Mouse (Mus musculus): ENCODE results near the gene Vmn1r217.
"Not testable (repeated sequence)": the region's sequence is repeated elsewhere in the genome, so short reads cannot be mapped to it uniquely, and the experiment has no call there.

Gene Vmn1r217

DNA sequence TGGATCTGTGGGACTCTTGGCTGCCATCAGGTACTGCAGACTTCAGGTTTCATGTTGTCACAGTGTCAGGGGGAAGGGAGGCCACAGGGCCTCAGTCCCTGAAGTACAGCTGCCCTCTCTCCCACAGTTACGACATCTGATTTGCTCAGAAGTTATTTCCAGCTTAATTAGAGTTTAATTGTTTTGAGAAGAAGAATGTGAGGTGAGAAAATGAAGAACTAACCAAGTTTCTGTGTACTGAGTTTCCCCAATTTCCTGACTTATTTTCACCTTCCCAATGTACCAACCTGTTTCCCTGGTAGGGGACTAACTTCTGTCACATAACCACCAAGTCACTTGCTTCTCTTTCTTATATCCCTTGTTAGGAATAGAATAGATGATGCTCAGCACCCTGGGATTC lies at the start of gene Vmn1r217:
Vmn1r217 (minus strand) TSS at position 101 of the 400 bp plus-strand sequence.
- DNase-seq (ENCODE audit: low read depth, low spot score): not testable (repeated sequence)

DNA sequence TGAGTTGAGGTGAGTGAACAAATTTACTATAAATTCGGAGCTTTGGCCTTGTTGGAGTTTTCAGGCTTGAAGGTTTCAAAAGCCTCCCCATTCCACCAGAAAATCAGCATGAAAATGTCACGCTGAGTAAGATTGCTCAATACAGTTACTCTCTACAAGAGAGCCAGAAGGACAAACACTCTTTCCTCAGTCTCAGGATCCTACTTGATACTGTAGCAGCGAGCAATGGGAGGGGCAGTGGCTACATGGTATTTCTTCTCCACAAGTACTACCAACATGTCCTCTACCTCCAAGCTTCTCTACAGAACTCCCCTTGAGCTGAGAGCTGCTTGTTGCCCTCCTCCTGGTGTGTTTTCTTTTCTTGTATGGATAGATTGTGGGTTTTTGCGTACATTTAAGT lies 48.4 kb upstream of the Vmn1r217 start:
- DNase-seq (ENCODE audit: low read depth, low spot score): not testable (repeated sequence)

DNA sequence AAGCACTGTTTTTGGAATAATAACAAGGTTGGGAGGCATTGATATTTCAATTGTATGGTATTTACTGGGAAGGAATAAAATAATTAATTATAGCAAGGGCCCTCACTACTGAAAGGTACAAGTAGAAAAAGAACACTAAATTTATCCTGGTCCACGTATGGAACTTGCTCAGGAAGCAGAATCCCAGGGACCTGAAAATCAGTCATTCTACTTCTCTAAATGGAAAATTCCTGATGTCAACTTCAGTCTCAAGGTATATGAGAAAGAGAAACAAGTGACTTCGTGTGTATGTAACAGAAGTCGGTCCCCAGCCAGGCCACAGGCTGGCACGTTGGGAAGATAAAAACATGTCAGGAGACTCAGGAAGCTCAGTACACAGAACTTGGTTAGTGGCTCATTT lies 41.0 kb upstream of the Vmn1r217 start, which contains the start of gene Vmn1r219:
Vmn1r219 (plus strand) TSS at position 301 of the 400 bp plus-strand sequence.
- DNase-seq (ENCODE audit: low read depth, low spot score): no peak

DNA sequence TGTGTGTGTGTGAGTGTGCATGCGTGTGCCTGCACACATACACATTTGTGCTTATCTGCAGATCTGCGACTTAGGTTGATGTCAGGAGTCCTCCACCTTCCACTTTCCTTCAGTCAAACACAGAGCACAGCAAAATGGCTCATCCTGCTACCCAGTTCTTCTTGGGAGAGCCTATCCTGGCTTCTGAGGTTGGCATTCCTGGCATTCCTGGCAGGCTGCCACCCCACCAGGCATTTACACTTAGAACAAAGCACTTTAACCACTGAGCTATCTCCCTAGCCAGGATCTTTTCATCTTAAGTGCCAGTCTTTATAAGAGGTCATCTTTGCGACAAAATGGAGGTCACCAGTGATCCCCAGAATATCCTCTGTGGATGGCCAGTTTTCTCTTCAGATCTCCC lies 39.8 kb upstream of the Vmn1r217 start:
- no peak for DNase-seq (ENCODE audit: low read depth, low spot score)

DNA sequence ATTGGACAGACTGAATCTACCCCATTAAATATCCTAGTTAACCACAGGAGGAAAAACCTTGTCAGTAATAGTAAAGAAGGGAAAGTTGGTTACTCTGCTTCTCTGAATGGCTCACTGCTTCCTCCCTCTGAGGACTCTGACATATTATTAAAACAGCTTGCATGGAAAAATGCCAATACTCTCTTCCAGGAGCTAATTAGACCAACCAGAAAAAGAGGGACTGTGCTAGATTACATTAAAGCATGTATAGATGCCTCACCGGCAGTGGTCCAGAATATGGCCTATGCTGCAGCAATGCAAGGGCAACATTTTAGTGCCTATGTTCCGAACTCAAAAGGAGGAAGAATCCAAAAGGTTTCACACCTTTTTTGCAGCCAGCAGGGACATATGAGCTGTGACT lies 20.9 kb upstream of the Vmn1r217 start:
- DNase-seq (ENCODE audit: low read depth, low spot score): no peak

DNA sequence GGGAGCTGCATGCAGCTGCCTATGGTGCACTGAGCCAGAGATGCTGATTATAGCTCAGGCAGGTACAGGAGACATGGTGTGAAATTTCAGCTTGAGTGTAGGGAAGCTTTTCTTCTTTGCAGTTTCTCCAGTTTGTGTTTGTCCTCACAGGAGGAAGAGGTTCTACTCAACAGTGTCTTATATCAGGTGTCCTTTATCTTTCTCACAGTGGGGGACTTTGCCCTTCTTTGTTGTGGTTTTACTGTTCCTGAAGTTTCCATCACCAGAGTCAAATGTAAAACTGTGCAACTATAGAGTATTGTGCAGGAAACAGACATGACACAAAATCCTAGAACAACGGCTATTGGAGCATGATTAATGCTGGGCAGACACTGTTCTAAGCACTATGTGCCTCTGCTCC lies 15.5 kb upstream of the Vmn1r217 start:
- no peak for DNase-seq (ENCODE audit: low read depth, low spot score)

DNA sequence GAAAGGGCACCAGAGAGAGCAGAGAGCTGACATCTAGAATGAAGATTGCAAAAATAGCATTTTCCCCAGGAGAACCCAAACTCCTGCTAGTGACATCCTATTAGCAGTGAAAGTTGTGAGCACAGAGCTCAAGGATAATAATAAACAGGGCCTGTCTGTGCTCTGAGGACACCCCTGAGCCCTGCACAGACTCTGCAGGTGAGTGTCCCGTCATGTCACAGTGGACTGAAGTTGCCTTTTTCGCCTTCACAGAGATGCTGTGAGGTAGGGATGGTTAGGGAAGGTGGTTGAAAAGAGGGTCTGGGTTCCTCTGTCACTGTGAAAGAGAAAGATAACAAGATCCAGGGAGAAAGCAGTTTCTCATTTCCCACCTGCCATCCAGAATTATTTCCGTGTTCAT lies 15.1 kb upstream of the Vmn1r217 start, which contains the start of gene Vmn1r218:
Vmn1r218 (plus strand) TSS at position 57 of the 400 bp plus-strand sequence.
- DNase-seq (ENCODE audit: low read depth, low spot score): no peak

DNA sequence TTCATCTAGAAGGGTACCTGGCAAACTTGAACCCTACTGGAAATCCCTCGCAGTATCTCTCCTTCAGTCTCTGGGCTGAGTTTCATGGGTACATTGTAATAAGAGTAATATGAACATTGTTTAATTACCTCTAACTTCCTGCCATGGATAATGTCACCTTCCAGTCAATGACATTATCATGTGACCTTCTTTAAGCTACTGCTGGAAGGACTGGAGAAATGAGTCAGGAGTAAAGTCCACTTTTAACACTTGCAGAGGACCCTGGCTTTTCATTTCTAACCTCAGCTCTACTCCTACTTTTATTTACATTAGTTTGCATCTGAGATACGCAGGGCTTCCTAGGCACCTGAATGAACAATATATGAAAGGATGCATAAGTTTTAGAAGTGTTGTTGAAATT lies 2.6 kb upstream of the Vmn1r217 start:
- no peak for DNase-seq (ENCODE audit: low read depth, low spot score)

DNA sequence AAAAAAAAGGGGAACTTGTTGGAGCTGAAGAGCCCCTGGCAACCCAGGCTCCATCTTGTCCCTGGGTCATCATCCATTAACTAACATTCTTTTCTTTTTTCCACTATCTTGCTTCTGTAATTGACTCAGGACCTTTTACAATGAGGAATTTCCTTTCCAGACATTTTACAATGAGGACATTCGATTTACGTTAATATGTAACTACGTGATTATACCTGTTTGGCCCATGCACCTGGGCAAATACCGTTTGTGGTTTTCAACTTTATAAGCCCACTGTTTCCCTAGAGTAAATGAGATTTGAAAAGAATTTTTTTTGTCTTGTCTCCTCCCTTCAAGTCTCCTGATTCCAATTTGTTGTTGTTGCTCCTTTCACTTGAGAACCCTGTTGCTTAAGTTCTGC lies 23.6 kb downstream of the Vmn1r217 start:
- DNase-seq (ENCODE audit: low read depth, low spot score): no peak

DNA sequence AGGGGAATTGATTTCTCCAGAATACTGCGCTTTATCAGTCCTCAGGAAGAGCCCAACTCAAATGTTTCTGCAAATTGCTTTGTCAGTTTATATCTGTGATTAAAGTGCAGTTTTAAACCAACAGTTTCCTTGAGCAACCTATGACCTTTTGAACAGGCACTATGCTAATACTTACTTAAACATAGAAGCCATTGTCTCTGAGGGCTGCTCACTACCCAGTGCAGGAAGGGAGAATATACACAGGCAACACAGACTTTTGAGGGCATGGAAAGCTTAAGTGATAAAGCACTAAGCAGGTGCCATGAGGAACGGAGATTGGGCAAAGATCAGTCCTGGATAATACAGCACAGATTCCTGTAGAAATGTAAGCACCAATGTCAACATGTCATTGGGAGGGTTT lies 48.7 kb downstream of the Vmn1r217 start:
- DNase-seq (ENCODE audit: low read depth, low spot score): no peak

DNA sequence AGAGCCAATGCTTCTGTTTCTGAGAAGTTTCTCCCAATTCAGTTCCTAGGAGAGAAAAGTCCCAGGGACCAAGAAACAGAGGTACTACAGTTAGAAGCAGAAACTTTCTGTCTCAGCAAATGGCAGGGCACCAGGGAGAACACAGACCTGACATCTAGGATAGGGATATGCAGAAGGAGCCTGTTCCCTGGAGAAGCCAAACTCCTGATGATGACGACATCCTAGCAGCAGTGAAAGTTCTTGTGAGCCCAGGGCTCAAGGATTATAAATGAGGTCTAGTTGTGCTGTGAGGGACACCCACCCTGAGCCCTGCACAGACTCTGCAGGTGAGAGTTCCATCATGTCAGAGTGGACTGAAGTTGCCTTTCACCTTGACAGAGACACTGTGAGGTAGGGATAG lies 50.3 kb downstream of the Vmn1r217 start, which contains the start of gene Vmn1r215:
Vmn1r215 (plus strand) TSS at position 301 of the 400 bp plus-strand sequence.
- no peak for DNase-seq (ENCODE audit: low read depth, low spot score)

DNA sequence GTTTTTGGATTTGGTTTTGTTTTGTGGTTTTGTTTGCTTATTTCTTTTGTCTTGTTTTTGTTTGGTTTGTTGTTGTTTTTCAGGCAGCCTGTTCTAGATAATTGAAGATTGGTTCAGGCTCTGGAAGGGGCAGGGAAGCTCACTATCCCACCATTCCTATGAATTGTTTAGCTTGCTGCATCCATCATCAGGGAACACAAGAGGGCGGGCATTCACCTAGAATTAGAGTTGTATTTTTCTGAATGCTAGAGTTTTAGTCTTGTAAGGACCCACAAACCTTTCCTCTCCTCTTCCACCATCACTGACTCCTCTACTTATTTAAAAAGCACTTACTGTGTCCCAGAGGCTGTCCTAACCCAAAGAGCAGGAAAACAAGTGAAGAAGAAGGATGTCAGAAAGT lies 60.2 kb downstream of the Vmn1r217 start:
- DNase-seq (ENCODE audit: low read depth, low spot score): no peak

All from c-Kit-negative CD71-positive TER-119-positive erythroid progenitor cells, embryonic 14.5 days (primary cell).